Mouse (Mus musculus): ENCODE data around the gene Plb1. TPM values are rescaled to one million over a fixed set of nuclear protein-coding genes. Genes with fewer than 3 reads are reported as not detected.

The Plb1 gene
- total and polyA plus RNA-seq, 3 experiments: 0.51 to 2.3 (median 0.66) TPM

DNA sequence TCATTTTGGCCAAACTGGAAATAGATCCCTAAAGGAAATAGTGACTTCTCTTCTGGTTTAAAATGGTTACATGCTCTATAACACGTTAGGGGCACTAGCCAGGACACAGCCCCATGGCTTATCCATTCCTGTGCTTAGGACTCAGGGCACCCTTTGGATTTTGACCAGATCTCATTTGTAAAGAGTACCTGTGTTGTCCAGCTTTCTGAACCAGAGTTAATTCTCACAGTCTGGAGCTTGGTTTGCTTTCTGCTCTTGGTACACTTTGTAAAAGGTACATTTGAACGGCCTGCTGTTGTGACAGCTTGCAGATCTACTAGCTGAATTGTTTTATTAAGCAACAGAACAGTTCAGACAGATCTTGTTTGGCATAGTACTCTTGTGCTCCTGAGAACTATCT is 25.8 kb upstream of the Plb1 start:
- no peak for TF ChIP-seq HCFC1 (IDR thresholded peaks at IDR 0.05; ENCODE audit: low read depth, low read length)
- no peak for TF ChIP-seq UBTF (IDR thresholded peaks at IDR 0.05; ENCODE audit: low read depth, low read length)
- no peak for TF ChIP-seq MEF2A (IDR thresholded peaks at IDR 0.05; ENCODE audit: borderline replicate concordance, low read depth, low read length)
- TF ChIP-seq MAFK (IDR thresholded peaks at IDR 0.05; ENCODE audit: insufficient replicate concordance, low read length): no peak
- TF ChIP-seq MXI1 (IDR thresholded peaks at IDR 0.05; ENCODE audit: low read depth, low read length): no peak
- H3K4me3 ChIP-seq (replicated peaks in 1 of 3; ENCODE audit: low read depth in 2 of 3, low read length in 2 of 3, poor library complexity in 1 of 3): no peak overlapping the region
- no peaks in the 10 kb centered on the region for H3K9me3 ChIP-seq (replicated peaks; ENCODE audit: low read length)
- H3K4me1 ChIP-seq (ENCODE audit: control insufficient read depth in 1 of 2, insufficient read depth in 2 of 2): 0 out of 4 replicates have a peak, but pooled peaks cover 0 to 2% of the 10 kb centered on the region in 2 experiments
- no peaks in the 10 kb centered on the region for H3K79me2 ChIP-seq (replicated peaks; ENCODE audit: control insufficient read depth, extremely low read depth, insufficient read depth, poor library complexity, severe bottlenecking)
- dilution Hi-C loops (cut with MboI; ENCODE audit: extremely low pct_ligation_motif_present, extremely low pct_unique_long_range_greater_than_20kb, low sequenced_read_pairs): no loop called here
- no peaks in the 10 kb centered on the region for H3K27me3 ChIP-seq (replicated peaks)
- H3K4me2 ChIP-seq (ENCODE audit: insufficient read depth, low read depth, poor library complexity, severe bottlenecking): no peak overlapping the region
- no peak for DNase-seq (ENCODE audit: extremely low read depth)
- no peak overlapping the region for H3K27ac ChIP-seq (ENCODE audit: insufficient read depth, low read depth)
- H3K36me3 ChIP-seq (replicated peaks in 1 of 2; ENCODE audit: control insufficient read depth in 1 of 2, insufficient read depth in 1 of 2, low read length in 1 of 2): no peaks in the 10 kb centered on the region
- H3K9ac ChIP-seq (ENCODE audit: insufficient read depth, low read depth): no peak overlapping the region
- in situ Hi-C loops (cut with MboI; ENCODE audit: low pct_ligation_motif_present, low pct_unique_long_range_greater_than_20kb, low sequenced_read_pairs): no loop called here

DNA sequence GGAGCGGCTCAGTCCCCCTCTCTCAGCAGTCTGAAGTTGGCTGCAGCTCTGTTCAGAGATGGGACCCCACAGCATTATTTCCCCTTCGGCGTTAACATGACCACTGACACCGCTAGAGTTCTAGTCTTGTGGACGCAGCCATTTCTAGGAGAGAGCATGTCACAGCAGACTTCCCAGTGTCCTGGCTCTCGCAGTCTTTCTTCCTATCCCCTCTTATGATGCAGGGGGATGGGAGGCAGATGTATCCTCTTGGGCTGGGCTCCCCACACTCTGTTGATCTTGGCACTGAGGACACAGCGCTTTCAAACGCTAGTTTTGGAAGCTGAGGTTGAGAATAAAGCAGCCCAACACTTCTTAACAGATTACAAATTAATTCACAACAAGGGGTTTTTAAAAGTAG is 24.0 kb upstream of the Plb1 start:
- no peaks in the 10 kb centered on the region for H3K36me3 ChIP-seq (replicated peaks in 1 of 2; ENCODE audit: control insufficient read depth in 1 of 2, insufficient read depth in 1 of 2, low read length in 1 of 2)
- H3K27ac ChIP-seq (ENCODE audit: insufficient read depth, low read depth): no peak overlapping the region
- TF ChIP-seq BHLHE40 (IDR thresholded peaks at IDR 0.05; ENCODE audit: low read depth, low read length) (no peak), MAZ (IDR thresholded peaks at IDR 0.05; ENCODE audit: low read depth, low read length) (no peak), ZNF384 (IDR thresholded peaks at IDR 0.05; ENCODE audit: low read depth, low read length) (no peak), UBTF (IDR thresholded peaks at IDR 0.05; ENCODE audit: low read depth, low read length) (no peak), HCFC1 (IDR thresholded peaks at IDR 0.05; ENCODE audit: low read depth, low read length) (no peak), ZMIZ1 (IDR thresholded peaks at IDR 0.05; ENCODE audit: low read depth, low read length) (no peak), POLR2A (IDR thresholded peaks at IDR 0.05; ENCODE audit: low read depth, low read length) (no peak), SMC3 (IDR thresholded peaks at IDR 0.05; ENCODE audit: low read depth, low read length) (no peak), E2F4 (IDR thresholded peaks at IDR 0.05; ENCODE audit: insufficient replicate concordance, low read depth, low read length) (no peak)
- no peak for DNase-seq (ENCODE audit: extremely low read depth)
- H3K4me3 ChIP-seq (replicated peaks in 1 of 3; ENCODE audit: low read depth in 2 of 3, low read length in 2 of 3, poor library complexity in 1 of 3): no peak overlapping the region
- H3K79me2 ChIP-seq (replicated peaks; ENCODE audit: control insufficient read depth, extremely low read depth, insufficient read depth, poor library complexity, severe bottlenecking): no peaks in the 10 kb centered on the region
- no peak overlapping the region for H3K4me2 ChIP-seq (ENCODE audit: insufficient read depth, low read depth, poor library complexity, severe bottlenecking)
- H3K27me3 ChIP-seq (replicated peaks): no peaks in the 10 kb centered on the region
- no peak overlapping the region for H3K9ac ChIP-seq (ENCODE audit: insufficient read depth, low read depth)
- H3K9me3 ChIP-seq (replicated peaks; ENCODE audit: low read length): no peaks in the 10 kb centered on the region
- H3K4me1 ChIP-seq (ENCODE audit: control insufficient read depth in 1 of 2, insufficient read depth in 2 of 2): no peaks in the 10 kb centered on the region
- in situ Hi-C loops (cut with MboI; ENCODE audit: low pct_ligation_motif_present, low pct_unique_long_range_greater_than_20kb, low sequenced_read_pairs): no loop called here
- dilution Hi-C loops (cut with MboI; ENCODE audit: extremely low pct_ligation_motif_present, extremely low pct_unique_long_range_greater_than_20kb, low sequenced_read_pairs): no loop called here

DNA sequence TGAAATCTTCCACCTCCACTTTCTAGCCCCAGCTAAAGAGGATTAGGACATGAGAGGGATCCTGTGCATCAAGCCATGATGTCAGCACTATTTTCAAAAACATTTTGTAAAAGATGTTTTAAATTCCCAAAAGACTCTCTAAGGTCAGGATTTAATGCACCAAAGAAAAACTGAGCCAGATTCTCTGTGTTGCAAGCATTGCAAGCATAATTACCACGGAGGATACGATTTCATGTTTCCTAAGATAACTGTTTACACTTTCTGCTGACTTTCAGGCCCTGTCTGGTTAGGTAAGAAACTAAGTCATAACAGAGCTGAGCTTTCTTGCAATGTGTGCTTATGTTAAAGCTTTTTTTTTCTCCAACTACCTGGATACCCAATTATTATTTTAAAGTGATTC is 21.5 kb upstream of the Plb1 start:
- TF ChIP-seq HCFC1 (IDR thresholded peaks at IDR 0.05; ENCODE audit: low read depth, low read length) (no peak), UBTF (IDR thresholded peaks at IDR 0.05; ENCODE audit: low read depth, low read length) (no peak), MEF2A (IDR thresholded peaks at IDR 0.05; ENCODE audit: borderline replicate concordance, low read depth, low read length) (no peak), NELFE (IDR thresholded peaks at IDR 0.05; ENCODE audit: low read depth, low read length) (no peak), CTCF (conservative IDR thresholded peaks at IDR 0.05 in 1 of 2, IDR thresholded peaks at IDR 0.05 in 1 of 2; ENCODE audit: low read depth in 2 of 2, low read length in 2 of 2) (no peak), ZC3H11A (IDR thresholded peaks at IDR 0.05; ENCODE audit: low read depth, low read length) (no peak), EP300 (IDR thresholded peaks at IDR 0.05; ENCODE audit: low read length) (no peak), SIN3A (IDR thresholded peaks at IDR 0.05; ENCODE audit: low read length) (no peak), RCOR1 (conservative IDR thresholded peaks at IDR 0.05; ENCODE audit: low read depth, low read length) (no peak), ZKSCAN1 (IDR thresholded peaks at IDR 0.05; ENCODE audit: borderline replicate concordance, low read depth, low read length) (no peak), ZNF384 (IDR thresholded peaks at IDR 0.05; ENCODE audit: low read depth, low read length) (no peak), CHD1 (IDR thresholded peaks at IDR 0.05; ENCODE audit: low read depth, low read length) (no peak), TBP (conservative IDR thresholded peaks at IDR 0.05; ENCODE audit: low read depth, low read length) (no peak), JUN (IDR thresholded peaks at IDR 0.05; ENCODE audit: insufficient read depth, low read depth, low read length) (no peak), ZMIZ1 (IDR thresholded peaks at IDR 0.05; ENCODE audit: low read depth, low read length) (no peak), BHLHE40 (IDR thresholded peaks at IDR 0.05; ENCODE audit: low read depth, low read length) (no peak), ELF1 (IDR thresholded peaks at IDR 0.05; ENCODE audit: low read depth, low read length) (no peak), MAX (IDR thresholded peaks at IDR 0.05; ENCODE audit: low read length) (no peak)
- no peaks in the 10 kb centered on the region for H3K27me3 ChIP-seq (replicated peaks)
- no peaks in the 10 kb centered on the region for H3K36me3 ChIP-seq (replicated peaks in 1 of 2; ENCODE audit: control insufficient read depth in 1 of 2, insufficient read depth in 1 of 2, low read length in 1 of 2)
- no peak overlapping the region for H3K27ac ChIP-seq (ENCODE audit: insufficient read depth, low read depth)
- no peak overlapping the region for H3K9ac ChIP-seq (ENCODE audit: insufficient read depth, low read depth)
- H3K4me3 ChIP-seq (replicated peaks in 1 of 3; ENCODE audit: low read depth in 2 of 3, low read length in 2 of 3, poor library complexity in 1 of 3): no peak overlapping the region
- dilution Hi-C loops (cut with MboI; ENCODE audit: extremely low pct_ligation_motif_present, extremely low pct_unique_long_range_greater_than_20kb, low sequenced_read_pairs): no loop called here
- H3K4me1 ChIP-seq (ENCODE audit: control insufficient read depth in 1 of 2, insufficient read depth in 2 of 2): no peaks in the 10 kb centered on the region
- in situ Hi-C loops (cut with MboI; ENCODE audit: low pct_ligation_motif_present, low pct_unique_long_range_greater_than_20kb, low sequenced_read_pairs): no loop called here
- H3K4me2 ChIP-seq (ENCODE audit: insufficient read depth, low read depth, poor library complexity, severe bottlenecking): no peak overlapping the region
- H3K79me2 ChIP-seq (replicated peaks; ENCODE audit: control insufficient read depth, extremely low read depth, insufficient read depth, poor library complexity, severe bottlenecking): no peaks in the 10 kb centered on the region
- H3K9me3 ChIP-seq (replicated peaks; ENCODE audit: low read length): no peaks in the 10 kb centered on the region
- no peak for DNase-seq (ENCODE audit: extremely low read depth)
